Mouse (Mus musculus) 416B (cell line): ENCODE results near the gene Ppfia2.

ENCODE experiments used
- DNase-seq: peaks from one replicate; pipeline ENCODE4 v3.0.0; 2011; ENCODE audit warnings: low read depth

Ppfia2 gene

GRCm38 (mm10) chr10:106914822-106915221, 444.7 kb downstream of the Ppfia2 start:
- no peak for DNase-seq

DNA sequence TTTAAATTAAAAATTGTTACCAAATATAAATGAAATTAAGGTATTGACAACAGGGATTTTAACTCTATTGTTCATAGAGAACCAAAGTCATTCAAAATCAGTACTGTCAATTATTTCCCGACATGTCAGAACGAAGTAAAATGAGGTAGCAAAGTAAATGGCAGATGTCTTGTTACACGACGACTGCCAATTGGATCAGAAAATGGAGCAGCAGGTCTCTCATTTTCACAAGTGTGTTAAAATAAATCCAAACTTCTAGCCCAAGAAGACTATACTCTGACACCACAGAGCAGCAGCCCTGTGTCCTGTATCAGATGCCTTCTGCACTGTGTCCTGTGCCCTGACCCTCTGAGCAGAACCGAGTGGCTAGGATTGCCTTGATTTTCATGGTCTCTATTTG, 454.2 kb downstream of the Ppfia2 start:
- DNase-seq = no peak

DNA sequence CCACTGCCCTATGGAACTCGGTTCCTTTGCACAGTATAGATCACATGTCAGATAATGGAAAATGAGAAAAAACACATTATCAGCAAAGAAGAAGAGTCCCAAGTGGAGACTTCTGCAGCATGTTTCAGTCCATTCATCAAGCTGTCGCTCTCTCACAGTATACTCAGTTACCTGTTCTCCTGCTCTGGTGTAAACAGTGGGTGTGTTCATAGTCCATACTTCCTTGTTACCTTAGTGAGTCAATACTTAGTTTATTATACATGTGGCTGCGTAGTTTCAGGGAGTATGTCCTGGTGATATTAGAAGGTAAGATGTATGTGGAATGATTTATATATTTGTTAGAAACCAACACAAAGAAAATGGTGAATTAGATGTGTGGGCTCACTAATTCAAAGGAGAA, 454.7 kb downstream of the Ppfia2 start:
- DNase-seq = no peak

GRCm38 (mm10) chr10:106928576-106929332, 458.6 kb downstream of the Ppfia2 start:
- no peak for DNase-seq

DNA sequence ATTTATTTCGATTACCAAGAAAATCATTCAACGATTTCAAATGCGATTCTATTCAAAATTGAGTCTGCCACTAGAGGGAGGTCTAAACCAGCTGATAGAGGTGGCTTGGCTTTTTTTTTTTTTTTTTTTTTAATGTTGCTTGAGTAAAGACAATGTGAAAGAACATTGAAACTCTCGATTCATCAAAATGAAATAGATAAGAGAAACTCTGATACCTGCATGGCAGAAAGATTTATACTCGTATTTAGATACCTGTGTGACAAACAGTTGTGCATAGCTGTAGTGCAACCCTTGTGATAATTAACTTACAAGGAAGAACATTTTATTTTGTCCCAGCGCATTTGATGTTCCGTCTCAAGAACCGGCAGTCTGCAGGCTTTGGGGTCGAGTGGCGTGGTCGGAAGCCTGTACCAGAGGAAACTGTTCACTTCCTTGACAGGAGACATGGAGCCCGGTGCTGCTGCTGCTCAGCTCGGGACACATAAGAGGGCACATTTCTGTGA, 462.5 kb downstream of the Ppfia2 start:
- DNase-seq = peak; percentile 68

GRCm38 (mm10) chr10:106936996-106937395, 466.9 kb downstream of the Ppfia2 start:
- no peak for DNase-seq

GRCm38 (mm10) chr10:106938851-106939250, 468.7 kb downstream of the Ppfia2 start:
- DNase-seq = no peak

- no peak for DNase-seq
Measured at GRCm38 (mm10) chr10:106939441-106939840, 469.3 kb downstream of the Ppfia2 start.

- DNase-seq = no peak
Measured at GRCm38 (mm10) chr10:106941380-106941779, 471.2 kb downstream of the Ppfia2 start.

GRCm38 (mm10) chr10:106959026-106959425, 488.9 kb downstream of the Ppfia2 start:
- no peak for DNase-seq

GRCm38 (mm10) chr10:106975193-106976141, 505.3 kb downstream of the Ppfia2 start:
- no peak for DNase-seq
